Mouse (Mus musculus) embryonic stem cell, embryonic (primary cell): ENCODE data around the gene Tnip3.

Experiments
- CTCF ChIA-PET, 4 experiments: fragments of 300-600 bp in 2 of 4; fragments of 350-600 bp in 2 of 4; sonication (Branson Sonifier 250); formaldehyde crosslinking; loops; one replicate each; lab custom pipeline; 2022; ENCODE audit warnings: inconsistent platforms in 2 of 4; lab: Charles Lee
- POLR2A ChIA-PET, 4 experiments: fragments of 300-600 bp in 2 of 4; fragments of 350-600 bp in 2 of 4; sonication (Branson Sonifier 250); formaldehyde crosslinking; loops; one replicate each; lab custom pipeline; 2022; ENCODE audit warnings: antibody characterized with exemption in 4 of 4, inconsistent platforms in 1 of 4; lab: Charles Lee

The Tnip3 gene

DNA sequence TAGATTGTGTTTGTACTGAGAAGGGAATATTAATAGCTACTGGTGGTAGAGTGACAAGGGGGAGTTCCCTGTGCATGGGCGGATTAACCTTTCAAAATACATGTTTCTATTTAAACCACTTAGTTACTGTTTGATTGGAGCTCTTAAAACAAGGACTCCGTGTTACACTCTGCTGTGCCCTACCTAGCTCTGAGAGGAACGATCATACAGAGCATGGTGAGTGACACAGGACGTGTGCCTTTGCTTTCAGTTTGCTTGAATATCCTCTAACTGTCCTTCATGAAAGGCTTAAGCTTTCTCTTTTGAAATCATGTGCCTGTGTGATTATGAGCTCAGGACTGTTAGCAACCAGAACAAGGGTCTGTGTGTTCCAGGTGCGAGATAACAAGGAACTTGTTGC lies at the start of gene Tnip3:
Gene Tnip3 (plus strand): TSS at position 122 of the 400 bp plus-strand sequence.
- POLR2A ChIA-PET, result no interaction called here
- CTCF ChIA-PET, result no interaction called here

DNA sequence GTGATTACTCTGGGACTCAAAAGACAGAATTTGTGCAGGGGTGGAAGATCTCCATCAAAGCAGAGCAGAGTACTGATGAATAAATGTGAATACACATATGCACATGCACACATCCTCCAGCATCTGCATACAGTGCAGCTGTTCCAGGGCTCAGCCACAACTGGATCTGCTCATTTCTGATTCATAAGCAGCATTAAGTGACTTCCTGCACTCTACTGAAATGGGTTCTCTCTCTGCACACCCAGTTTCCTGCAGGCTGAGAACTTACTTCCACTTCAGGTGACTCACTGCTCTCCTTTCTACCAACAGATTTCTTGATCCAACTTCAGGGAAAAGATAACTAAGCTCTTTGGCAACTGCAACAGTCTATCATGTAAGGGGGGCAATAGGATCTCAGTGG lies 26.3 kb upstream of the Tnip3 start:
- ChIA-PET CTCF (no interaction called here), POLR2A (interaction anchor here in 1 of 4 experiments (0.7 kb wide), 1 partner anchor 1112 kb away, joined by 6 read pairs; no protein-coding TSS in a partner anchor)

DNA sequence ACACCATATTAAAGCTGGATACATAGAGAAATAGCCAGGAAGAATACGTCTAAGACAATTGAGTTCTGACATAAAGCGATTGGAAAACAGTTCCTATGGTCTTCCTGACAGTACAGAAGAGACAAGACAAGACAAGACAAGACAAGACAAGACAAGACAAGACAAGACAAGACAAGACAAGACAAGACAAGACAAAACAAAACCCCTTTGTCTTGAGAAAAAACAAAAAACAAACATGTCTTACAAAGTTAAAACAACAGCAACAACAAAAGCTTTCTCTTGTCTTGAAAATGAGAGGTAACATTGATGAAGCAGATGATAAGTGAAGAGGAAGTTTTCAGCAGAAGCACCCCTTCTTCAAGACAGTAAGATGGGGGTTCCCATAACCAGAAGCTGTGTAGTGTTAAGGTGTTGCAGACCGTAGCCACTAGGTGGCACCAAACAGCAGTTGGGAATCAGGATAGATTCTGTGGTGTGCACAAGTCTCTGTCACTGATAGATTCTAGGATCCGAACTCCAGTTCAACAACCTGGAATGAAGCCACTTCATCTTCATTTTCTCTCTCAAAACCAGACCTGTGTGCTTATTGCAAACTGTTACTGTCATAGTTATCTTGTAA lies 15.0 kb upstream of the Tnip3 start:
- CTCF ChIA-PET, result interaction anchor here in 1 of 4 experiments (0.6 kb wide), 1 partner anchor 87 kb away, joined by 4 read pairs; no protein-coding TSS in a partner anchor
- POLR2A ChIA-PET, result no interaction called here

DNA sequence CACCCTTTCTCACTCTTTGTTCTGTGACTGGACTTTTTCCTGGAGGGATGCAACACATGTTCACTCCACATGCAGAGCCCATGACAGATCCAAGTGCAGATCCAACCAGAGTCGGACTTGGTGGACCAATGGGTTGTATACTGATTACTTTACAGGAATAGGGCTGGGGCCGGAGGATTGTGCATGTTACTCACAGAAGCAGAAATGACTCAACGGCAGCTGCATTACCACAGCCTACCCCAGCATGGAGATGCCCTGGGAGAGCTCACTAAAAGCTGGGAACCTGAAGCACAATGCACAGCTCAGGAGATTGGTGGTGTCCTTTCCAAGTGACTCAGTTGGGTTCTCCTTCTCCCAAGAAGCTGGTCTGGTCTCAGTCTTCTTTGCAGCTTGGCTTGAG lies 11.3 kb upstream of the Tnip3 start:
- ChIA-PET POLR2A (no interaction called here), CTCF (interaction anchor here in 1 of 4 experiments (0.6 kb wide), 1 partner anchor 672 kb away, joined by 3 read pairs; no protein-coding TSS in a partner anchor)

DNA sequence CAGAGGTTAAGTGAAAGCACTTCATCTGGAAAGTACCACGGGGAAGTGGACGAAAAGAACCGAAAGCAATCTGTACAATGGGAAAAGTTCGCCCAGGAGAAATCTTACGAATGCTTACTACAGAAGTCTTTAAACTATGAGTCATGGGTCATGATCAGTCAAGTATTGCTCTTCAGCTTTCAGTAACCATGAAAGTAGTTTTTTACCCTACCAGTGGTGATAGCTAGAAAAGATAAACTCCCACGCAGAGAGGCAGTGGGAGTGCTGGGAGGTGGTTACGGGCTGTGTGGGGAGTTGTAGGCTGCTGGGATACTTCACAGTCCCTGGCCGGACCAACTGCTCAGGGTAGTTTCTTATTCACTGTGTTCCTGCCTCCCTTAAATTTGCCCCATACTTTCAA lies 8.4 kb upstream of the Tnip3 start:
- ChIA-PET POLR2A (no interaction called here), CTCF (no interaction called here)

DNA sequence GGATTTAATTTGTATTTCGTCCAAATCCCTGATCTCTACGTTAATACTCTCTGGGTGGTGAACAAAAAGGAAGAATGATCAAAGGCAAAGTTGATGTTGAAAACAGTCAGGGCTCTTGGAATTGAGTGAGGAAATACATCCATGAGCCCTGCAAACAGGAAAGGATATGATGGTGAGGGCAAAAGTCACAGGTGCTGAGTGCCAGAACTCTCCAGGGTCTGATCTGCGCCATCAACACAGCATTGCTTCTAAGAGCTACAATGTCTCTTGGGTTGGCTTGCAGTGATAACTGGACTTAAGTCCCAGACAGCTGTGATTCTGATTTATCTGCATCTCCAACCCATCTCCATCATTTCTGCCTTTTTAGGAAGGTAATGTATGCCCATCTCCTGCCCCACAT lies 4.3 kb upstream of the Tnip3 start:
- ChIA-PET POLR2A (no interaction called here), CTCF (no interaction called here)

DNA sequence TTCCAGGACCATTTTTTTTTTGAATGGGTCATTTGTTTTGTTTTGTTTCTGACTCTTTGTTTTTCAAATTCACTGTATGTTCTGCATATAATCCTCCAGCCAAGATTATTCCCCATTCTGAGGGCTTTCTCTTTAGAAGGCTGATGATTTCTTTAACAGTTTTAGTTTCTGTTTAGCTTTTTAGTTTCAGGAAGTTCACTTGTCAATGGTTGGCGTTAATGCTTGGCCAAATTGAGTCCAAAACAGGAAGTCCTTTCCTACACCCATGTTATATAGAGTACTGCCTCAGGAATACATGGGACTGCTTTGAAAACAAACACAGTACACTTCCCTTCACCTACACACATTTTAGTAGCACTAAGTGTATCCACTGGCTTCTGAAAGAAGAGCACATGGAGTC lies 2.8 kb downstream of the Tnip3 start:
- ChIA-PET CTCF (no interaction called here), POLR2A (no interaction called here)

DNA sequence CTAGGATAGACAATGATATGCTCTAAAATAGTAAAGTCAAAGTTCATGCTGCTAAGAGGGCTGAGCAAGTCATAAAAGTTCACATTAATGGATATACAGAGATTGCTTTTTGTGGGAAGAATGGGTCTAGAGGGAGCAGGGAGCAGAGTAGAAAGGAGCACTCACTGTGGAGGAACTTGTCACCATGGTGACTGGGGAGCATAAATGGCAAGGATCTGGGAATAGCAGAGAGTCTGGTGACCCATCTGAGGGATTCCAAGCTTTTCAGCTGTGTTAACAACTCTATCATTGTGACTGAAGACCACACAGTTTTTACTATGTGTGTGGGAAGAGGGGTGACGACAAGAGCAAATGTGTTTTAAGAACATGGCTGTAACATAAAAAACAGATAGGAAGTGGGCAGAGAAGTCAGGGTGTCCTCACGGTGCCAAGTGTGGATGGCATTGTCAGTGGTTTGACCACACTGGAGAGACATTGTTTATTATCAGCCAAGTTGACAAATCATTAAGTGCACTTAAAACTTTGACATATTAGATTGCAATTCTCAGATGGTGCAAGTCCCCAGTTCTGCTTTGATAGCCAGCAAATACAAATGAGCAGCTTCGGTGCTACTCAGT lies 6.2 kb downstream of the Tnip3 start:
- CTCF ChIA-PET, result no interaction called here
- POLR2A ChIA-PET, result interaction anchor here in 1 of 4 experiments (0.5 kb wide), 1 partner anchor 466 kb away, joined by 3 read pairs; no protein-coding TSS in a partner anchor

DNA sequence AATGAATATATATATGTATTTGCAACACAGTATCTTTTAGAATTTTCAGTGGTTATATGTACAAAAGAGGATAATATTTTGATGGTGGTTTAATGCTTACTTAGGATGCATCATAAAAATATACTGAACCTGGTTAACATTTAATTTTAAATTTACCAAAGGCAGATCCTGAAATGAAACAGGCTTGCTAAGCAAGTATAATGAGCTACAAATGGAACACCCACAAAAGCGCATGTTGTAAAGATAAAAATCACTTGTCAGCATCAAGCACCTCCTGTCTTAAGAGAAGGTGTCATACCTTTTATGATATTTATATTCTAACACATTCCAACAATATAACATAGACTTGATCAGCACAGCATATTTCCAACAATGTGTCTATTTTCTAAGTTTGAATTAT lies 8.6 kb downstream of the Tnip3 start:
- POLR2A ChIA-PET, result no interaction called here

DNA sequence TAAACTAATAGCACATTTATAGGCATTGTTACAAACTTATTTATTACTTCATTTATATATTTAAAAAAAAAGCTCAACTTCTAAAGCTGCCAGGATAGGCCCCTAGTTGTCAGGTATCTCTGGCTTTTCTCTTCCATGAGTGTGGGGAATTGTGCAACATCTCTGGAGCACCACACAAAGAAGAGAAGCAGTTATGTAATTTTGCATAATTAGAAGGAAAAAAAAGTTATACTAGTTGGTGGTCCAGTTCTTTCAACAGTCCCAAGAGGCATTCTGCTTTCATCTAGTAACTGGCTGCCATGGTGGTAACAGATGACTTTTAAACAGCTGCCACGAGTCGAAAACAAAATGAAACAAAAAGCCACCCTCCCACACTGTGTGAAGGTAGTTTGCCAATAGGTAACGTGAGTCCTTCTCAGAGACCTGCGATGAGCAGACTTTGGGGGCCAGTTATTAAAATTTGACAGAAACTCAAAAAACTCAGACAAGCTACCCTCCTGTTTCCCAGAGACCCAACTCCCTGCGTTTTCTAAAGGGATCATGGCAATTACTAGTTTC lies 12.3 kb downstream of the Tnip3 start:
- ChIA-PET CTCF (no interaction called here), POLR2A (no interaction called here)

More for the DNA sequence above, 8.6 kb downstream of the Tnip3 start:
- CTCF ChIA-PET, result no interaction called here

DNA sequence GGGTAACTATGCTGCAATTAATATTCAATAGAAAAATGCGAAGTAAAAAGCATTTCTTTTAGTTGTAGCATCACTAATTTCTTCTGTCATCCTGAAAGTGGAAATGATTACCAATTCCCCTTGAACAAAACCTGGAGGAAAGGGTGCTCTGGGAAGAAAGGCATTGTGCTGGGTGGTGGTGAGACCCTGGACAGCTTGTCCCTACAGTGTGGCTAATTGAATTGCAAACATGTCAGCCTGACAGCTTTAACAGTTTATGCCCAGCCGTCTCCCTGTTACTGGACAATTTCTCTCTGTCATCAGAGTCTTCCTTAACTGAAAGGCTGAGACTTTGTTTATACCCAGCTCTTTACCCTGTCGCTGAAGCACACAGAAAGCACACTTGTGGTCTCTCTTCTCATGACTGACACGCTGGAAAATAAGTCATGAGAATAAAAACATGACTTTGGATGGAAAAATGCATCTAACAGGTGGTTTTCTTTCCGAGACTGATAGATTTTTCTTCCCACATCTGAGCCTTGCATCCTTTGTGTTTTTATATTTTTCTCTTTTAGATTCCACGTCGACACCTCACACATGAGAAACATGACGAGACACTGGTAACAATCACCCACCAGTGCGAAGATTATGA lies 13.0 kb downstream of the Tnip3 start:
- ChIA-PET CTCF (no interaction called here), POLR2A (no interaction called here)

DNA sequence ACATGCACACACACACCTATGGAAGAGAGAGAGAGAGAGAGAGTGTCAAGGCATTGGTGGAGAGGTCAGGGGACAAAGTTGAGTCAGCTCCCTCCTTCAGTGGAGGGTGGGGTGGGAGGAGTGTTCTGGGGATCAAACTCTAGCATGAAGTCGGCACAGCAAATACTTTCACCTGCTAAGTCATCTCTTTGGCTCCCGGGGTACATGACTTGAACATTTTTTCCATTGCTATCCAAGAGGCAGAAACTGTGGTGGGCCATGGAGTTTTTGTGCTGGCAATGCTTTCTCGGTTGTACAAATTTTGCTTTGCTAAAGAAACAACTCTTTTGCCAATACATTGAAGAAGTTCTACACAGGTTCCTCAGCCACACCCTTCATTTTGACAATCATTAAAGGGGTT lies 13.8 kb downstream of the Tnip3 start:
- ChIA-PET POLR2A (no interaction called here), CTCF (no interaction called here)

DNA sequence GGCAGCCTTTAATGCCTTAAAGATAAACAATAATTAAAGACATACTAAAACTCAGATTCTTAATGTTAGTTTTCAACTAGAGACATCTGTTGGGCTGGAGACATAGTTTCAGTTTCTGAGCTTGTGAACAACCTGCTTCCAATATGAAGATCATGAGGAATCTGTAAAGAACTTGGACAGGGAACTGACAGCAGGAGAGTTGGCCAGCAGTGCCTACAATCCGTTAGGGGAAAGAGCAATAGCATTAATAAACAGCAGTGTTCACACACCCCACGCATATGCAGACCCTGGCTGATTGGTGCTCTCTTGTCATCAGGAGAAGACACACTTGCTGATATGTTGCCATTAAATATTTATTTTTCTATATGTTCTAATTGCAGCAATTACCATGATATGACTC lies 15.0 kb downstream of the Tnip3 start:
- ChIA-PET CTCF (no interaction called here), POLR2A (no interaction called here)

DNA sequence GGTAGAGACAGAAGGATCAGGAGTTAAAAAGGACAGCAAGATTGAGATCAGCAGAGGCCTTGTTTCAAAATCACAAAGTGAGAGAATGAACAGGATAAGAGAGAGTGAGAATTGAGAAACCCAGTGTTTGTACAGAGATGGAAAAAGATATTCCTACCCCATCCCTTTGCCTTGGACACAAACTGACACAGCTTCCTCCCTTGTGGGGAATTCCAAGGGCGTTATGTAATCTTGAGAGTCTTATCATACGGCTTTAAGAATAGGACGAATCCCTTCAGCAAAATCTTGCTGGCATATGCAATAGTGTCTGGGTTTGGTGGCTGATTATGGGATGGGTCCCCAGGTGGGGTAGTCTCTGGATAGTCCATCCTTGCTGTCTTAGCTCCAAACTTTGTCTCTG lies 16.0 kb downstream of the Tnip3 start:
- ChIA-PET CTCF (no interaction called here), POLR2A (no interaction called here)

DNA sequence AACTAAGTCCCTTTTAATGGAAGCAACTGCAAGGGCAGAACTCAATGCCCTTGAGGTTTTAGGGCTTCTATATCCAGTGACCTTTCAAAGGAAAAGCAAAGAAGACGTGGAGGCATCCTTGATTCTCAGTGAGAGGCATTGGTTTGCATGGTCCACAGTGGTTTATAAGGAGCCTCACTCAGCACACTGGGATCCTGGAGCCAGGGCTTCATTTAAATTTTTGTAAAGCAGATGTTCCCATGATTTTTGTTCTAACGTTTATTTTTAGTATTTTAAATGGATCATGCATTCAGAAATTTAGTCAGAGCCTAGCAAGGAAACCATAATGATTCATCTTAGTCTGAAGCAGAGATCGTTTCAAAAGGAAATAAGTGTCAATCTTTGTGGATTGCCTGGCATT lies 17.3 kb downstream of the Tnip3 start:
- ChIA-PET POLR2A (no interaction called here), CTCF (no interaction called here)

DNA sequence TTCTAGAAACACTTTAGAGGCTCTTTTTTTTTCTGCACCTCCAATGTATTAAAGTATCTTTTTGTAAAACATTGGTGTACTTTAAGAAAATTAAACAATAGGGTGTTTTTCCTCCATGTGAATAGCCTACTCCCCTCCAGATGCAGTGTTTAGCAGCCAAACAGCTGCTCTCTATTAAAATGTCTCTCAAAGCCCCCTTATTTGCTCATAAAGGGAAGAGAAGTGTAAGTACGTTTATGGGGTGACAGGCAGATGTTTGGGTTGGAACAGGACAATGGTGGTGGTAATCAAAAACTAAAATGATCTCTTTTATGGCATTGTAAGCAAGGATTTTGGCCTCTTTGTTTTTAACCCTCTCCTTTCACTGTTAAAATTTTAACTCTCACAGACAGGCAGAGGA lies 17.8 kb downstream of the Tnip3 start:
- POLR2A ChIA-PET, result no interaction called here
- CTCF ChIA-PET, result no interaction called here

DNA sequence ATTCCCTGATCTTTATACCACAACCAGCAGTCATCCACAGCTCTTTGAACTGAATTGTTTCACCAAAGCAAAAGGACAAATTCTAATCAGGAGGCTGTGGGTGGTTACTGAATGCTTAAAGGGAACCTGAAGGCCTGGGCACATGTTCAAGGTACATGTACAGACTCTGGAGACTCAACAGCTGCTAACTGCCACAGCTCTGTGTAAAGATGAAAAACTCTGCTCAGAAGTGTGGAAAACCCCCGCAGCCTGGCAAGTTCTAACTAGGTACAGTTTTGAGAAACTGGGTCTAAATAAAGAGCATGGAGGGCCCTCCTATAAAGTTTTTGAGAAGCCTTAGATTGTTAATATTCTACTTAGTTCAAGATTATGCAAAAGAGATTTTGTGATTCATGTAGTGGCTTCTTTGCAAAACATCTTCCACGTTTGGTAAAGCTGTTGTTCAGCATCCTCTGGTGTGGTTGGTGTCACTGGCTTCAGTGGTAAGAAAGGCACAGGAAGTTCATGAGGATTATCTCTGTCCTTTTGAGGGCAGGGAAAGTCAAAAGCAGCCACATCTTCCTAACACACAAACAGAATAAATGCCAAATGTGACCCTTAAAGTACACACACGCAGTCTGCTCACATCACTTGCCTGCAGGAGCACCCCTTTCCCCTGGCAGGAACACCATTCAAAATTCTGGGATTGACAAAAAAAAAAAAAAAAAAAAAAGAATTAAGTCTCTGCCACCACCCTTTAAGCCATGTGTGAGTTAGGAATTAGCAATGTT lies 39.0 kb downstream of the Tnip3 start:
- ChIA-PET CTCF (no interaction called here), POLR2A (no interaction called here)

DNA sequence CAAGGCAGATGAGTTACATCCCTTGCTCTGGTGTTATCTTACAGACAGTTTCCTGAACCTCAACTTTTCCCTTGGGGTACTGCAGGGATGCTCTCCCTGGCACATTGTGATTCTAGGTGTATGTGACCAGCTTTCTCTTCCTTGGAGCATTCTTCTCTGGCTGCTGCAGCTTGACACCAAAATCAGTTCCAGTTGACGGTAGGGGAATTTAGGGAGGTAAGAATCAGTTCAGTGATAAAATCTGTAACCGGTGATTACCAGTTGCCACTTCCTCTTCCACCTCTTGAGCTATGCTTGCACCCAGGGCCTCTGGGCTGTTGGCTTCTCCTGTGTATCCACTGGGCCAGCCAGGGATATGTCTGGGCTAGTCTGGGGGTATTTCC lies 39.5 kb downstream of the Tnip3 start:
- CTCF ChIA-PET, result no interaction called here
- POLR2A ChIA-PET, result no interaction called here

DNA sequence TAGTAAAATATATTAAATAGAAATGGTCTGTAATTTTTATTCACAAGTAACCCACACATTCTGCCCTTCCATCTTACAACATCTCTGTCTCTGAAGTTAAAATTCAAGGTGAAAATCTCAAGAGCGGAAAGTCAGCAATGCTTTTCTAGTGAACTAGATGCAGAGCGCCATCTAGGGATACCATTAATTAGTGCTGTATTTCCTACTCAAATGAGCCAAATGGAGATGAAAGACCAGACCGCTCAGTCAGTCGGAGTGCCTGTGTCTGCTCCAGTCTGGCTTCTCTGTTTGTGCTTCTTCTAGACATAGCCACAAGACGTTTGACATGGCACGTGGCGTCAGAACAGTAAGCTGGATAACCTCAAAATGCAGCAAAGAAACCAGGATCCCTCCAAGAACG lies 44.6 kb downstream of the Tnip3 start:
- CTCF ChIA-PET, result no interaction called here
- POLR2A ChIA-PET, result no interaction called here
